Mouse (Mus musculus) lung, adult 2 months (tissue): ENCODE data around the gene Ppp1r16b.

Experiments
- CTCF ChIP-seq: fragments of 200-500 bp; IDR thresholded peaks from 2 replicates; pipeline ENCODE4 v1.5.1; 2011; ENCODE audit warnings: mild to moderate bottlenecking, low read length, control low read depth; ENCODE audit not compliant: insufficient read depth
- POLR2A ChIP-seq: fragments of 200-500 bp; IDR thresholded peaks from 2 replicates; pipeline ENCODE4 v1.6.1; 2011; ENCODE audit warnings: low read depth, mild to moderate bottlenecking, control low read depth, low read length, borderline replicate concordance; ENCODE audit errors: extremely low read depth

DNA sequence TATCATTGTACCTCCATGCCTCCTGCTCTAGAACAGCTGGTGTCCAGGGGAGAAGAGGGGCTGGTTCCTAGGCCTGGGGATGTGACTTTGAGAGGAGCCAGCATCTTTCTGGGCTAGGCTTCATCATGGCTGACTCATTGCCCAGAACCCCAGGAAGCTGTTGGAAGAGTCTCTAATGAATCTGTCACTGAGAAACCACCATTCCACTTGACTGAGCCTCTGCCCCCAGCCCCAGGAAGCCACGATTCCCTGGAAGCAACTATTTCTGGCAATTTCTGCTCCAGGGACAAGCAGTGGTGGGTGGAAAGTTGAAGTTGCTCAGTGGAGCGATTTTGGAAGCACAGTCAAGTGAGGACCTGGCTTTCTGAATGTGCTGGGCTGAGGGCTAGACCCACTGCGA lies 65.7 kb downstream of the Ppp1r16b start:
- TF ChIP-seq POLR2A (no peak), CTCF (no peak)
